Mouse (Mus musculus): ENCODE measurements around the gene Hmces.

- TF ChIP-seq CTCF (IDR thresholded peaks at IDR 0.05; ENCODE audit: extremely low read depth, insufficient read depth, insufficient read length, insufficient replicate concordance) (no peak), POLR2A (IDR thresholded peaks at IDR 0.05; ENCODE audit: low read depth, low read length) (no peak)
Measured at GRCm38 (mm10) chr6:87938941-87939340, 25.2 kb downstream of the Hmces start.
